Mouse (Mus musculus): ENCODE data around the gene Rab11fip4.

Gene Rab11fip4

DNA sequence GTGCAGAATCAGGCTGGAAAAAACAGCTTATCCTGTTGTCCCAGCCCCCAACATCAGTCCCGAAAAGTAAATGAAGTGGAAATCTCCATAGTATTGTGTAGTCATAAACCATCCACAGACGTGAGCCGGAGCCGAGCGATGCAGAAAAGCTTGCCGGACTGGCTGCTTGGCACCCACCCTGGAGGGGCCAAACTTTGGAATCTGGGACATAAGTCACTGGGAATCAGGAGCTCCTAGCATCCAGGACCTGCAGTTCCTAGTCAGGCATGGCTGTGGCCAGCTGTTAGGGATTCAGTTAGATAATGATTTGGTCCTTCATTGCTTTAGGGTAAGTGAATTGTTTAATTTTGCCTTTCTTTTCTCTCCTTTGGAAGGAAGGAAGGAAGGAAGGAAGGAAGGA, 122.2 kb downstream of the Rab11fip4 start:
- DNase-seq (ENCODE audit: low spot score), result no peak

GRCm38 (mm10) chr11:79713678-79714077, 122.7 kb downstream of the Rab11fip4 start:
- DNase-seq (ENCODE audit: low spot score), result no peak

DNA sequence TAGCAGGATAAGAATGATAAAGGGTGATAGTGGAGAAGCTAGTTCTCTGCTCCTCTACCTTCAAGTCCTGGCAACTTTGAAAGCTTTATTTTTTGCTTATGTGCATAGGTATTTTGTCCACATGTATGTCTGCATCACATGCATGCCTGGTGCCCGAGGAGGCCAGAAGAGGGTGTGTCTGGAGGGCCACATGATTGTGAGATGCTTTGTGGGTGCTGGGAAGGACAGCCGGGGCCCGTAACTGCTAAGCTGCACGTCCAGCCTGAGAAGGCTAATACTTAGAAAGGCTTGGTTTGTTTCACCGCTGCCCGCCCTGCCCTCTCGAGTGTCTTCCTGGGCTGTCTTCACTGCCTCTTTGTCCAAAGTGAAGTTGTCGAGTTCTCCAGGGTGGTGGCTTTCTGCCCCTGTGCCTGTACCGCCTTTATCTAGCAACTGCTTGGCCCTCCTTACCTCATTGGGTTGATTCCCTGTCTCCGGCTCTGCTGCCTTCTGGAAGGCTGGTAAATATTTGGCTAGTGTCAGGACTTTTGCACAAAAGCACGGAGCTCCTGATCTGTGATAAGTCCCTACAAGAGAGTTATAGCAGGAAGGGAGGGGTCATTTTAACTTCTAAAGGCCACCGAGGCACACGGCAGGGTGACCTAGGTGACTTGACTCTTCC, 123.2 kb downstream of the Rab11fip4 start:
- no peak for DNase-seq (ENCODE audit: low spot score)

- no peak for DNase-seq (ENCODE audit: low spot score)
Observed at GRCm38 (mm10) chr11:79714743-79715110, 123.7 kb downstream of the Rab11fip4 start.

GRCm38 (mm10) chr11:79715316-79715715, 124.3 kb downstream of the Rab11fip4 start:
- DNase-seq (ENCODE audit: low spot score), result no peak

GRCm38 (mm10) chr11:79715733-79716452, 124.9 kb downstream of the Rab11fip4 start:
- no peak for DNase-seq (ENCODE audit: low spot score)

DNA sequence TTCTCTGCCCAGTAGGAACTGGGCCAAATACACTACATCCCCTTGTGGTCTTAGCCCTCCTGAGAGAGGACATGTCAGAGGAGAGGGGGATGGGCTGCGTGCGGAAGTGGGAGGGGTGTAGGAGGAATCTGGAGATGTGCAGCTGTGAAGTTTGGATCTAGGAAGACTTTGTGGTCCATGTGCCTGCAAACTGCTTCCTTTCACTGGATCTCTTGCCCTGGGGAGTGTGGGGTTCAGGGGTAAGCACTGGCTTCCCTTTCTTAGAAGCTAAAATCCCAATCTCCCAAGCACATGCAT, 125.4 kb downstream of the Rab11fip4 start:
- DNase-seq (ENCODE audit: low spot score), result no peak

DNA sequence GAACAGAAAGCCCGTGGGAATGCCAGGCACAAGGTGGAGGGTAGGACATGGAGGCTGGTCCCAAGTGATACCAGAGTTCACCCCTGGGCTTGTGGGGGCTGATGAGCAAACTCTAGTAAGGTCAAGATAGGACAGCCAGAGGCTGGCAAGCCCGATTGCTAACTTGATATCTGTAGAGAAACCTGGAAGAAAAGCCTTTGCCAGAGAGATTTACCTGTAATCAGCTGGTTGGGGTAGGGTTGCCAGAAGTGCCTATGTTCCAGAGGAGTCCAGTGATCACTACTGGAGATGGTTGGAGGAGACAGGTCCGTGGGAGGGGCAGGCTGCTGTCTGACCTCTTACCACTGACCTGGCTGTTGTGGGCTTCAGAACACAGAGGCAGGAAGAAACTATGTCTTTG, 126.3 kb downstream of the Rab11fip4 start:
- no peak for DNase-seq (ENCODE audit: low spot score)

- DNase-seq (ENCODE audit: low spot score), result no peak
Observed at GRCm38 (mm10) chr11:79717801-79718200, 126.8 kb downstream of the Rab11fip4 start.

GRCm38 (mm10) chr11:79718202-79718601, 127.2 kb downstream of the Rab11fip4 start:
- DNase-seq (ENCODE audit: low spot score), result no peak

GRCm38 (mm10) chr11:79718829-79719346, 127.9 kb downstream of the Rab11fip4 start:
- no peak for DNase-seq (ENCODE audit: low spot score)

GRCm38 (mm10) chr11:79720737-79721136, 129.7 kb downstream of the Rab11fip4 start:
- no peak for DNase-seq (ENCODE audit: low spot score)

DNA sequence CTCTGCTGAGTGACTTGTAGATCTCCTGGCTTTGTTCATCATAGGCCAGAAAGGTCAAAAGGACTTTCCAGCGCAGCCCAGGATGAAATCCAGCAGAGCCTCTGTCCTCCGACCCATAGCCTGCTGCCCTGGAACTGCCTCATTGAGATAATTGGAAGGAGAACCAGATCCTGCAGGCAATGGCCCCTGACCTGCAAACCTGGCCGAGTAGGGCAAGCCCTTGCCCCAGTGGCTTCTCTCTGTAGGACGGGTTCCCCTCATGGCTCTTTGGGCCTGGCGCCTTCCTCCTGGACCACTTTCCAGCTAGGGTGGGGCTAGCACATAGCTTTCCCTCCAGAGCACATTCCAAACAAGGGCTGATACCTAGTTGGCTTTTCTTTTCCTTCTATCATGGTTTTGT, 131.8 kb downstream of the Rab11fip4 start:
- no peak for DNase-seq (ENCODE audit: low spot score)

- DNase-seq (ENCODE audit: low spot score), result no peak
Observed at GRCm38 (mm10) chr11:79725005-79725404, 134.0 kb downstream of the Rab11fip4 start.

GRCm38 (mm10) chr11:79729231-79730047, 138.4 kb downstream of the Rab11fip4 start:
- no peak for DNase-seq (ENCODE audit: low spot score)

- no peak for DNase-seq (ENCODE audit: low spot score)
Observed at GRCm38 (mm10) chr11:79730462-79730861, 139.4 kb downstream of the Rab11fip4 start.

DNA sequence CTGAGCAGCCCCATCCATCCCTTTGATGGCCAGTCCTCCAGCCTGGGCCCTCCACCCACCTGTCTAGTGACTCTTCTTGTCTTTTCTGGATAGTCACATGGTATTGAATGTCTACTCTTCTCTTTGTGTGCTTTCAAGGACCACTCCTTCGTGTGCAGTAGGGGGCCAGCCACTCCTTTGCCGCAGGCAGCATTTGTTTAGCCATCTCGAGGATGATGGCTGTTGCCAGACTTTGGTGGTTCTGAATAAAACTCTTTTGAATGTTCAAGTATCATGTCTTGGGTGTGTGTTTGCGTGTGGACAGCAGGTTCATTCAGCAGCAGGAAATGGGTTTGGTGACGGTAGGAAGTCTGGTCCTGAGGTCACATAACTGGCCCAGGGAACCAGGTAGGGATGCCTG, 140.5 kb downstream of the Rab11fip4 start:
- no peak for DNase-seq (ENCODE audit: low spot score)

- no peak for DNase-seq (ENCODE audit: low spot score)
Observed at GRCm38 (mm10) chr11:79733013-79733412, 142.0 kb downstream of the Rab11fip4 start.

DNA sequence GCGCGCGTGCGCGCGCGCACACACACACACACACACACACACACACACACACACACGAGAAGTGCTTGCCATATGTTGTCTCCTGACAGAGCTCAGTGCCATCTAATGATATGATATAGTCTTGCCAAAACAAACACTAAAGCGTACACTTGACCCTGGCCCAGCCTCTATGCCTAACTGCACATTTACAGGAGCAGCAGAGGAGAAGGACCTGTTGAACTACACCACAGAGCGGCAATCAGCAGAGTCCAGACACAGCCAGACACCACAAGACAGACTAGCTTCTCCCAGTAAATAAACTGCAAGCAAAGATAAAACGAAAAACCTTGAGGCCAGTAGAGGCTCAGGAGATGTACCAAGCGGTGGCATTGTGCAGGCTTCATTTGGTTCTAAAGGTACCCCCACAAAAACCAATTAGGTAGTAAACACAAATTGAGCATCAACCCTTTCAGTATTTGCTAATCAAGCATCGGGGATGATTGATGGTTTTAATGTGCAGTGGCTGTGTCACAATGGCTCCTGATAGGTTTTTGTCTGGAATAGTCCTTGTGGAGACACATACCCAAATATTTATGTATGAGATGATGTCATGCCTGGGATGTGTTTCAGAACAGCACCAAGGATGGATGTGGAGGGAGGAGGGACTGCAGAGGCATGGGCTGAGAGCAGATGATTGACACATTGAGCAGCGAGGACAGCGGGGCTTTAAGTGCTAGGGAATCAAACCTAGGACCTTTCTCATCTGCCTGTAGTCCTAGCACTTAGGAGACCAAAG, 145.4 kb downstream of the Rab11fip4 start:
- no peak for DNase-seq (ENCODE audit: low spot score)

GRCm38 (mm10) chr11:79737126-79737697, 146.2 kb downstream of the Rab11fip4 start:
- no peak for DNase-seq (ENCODE audit: low spot score)

DNA sequence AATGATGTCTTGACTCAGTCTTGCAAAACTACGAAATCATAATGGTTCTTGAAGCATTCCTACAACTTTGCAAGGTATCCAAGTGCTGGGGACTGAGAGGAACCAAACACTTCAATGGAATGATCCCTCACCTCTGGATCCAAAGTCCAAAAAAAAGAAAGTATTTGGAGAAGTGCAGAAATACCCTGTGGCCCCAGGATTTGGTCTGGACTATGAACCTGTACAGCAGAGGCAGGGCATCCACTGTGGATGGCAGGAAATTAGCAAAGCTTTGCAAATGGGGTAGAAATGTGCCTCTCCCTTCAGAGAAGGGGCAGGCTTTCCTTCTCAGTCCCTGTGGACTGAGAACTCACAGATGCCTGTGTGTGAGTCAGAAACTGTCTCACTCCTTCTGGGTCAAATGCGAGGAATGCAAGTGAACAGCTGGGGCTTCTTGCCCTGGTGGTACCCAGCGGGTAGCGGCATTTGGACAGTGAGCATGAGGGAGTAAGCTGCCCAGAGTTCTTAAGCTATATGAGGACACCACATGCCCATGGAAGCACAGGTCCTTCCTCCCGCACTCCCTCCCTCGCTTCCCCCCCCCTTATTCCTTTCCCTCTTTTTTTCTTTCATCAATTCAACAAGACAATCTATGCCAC, 147.0 kb downstream of the Rab11fip4 start:
- no peak for DNase-seq (ENCODE audit: low spot score)

Data from left cerebral cortex, adult 11 months (tissue).